Mouse (Mus musculus) erythroid progenitor cell, adult 5-6 weeks (primary cell): ENCODE data around the gene Dnajc8. TPM values are rescaled to one million over a fixed set of nuclear protein-coding genes. Genes with fewer than 3 reads are reported as not detected.

Experiments
- ATAC-seq: replicated peaks from 2 replicates; pipeline ENCODE4 v1.8.0; 2016; ENCODE audit warnings: moderate number of reproducible peaks, mild to moderate bottlenecking, moderate TSS enrichment, inconsistent platforms; ENCODE audit not compliant: poor library complexity, low FRiP score, severe bottlenecking
- total RNA-seq, 2 experiments: library from RNA; stranded (forward) in 1 of 2; stranded (reverse) in 1 of 2; fragments of 150-400 nt in 1 of 2; fragments of 186-747, 209-891 nt in 1 of 2; gene quantifications; 2 replicates each; pipeline versions ENCODE4 v1.2.3 to v1.2.4; 2015 to 2017; ENCODE audit warnings: low replicate concordance in 2 of 2

The Dnajc8 gene
- total RNA-seq (2015; ENCODE audit: low replicate concordance) (107 and 129 TPM in 2 replicates), total RNA-seq (2017; ENCODE audit: low replicate concordance) (248 and 264 TPM in 2 replicates)

- peak; percentile 54 for ATAC-seq
Observed at GRCm38 (mm10) chr4:132535406-132536121, at the start of gene Dnajc8. Gene Dnajc8, plus strand, starts transcription at chr4:132535550.

DNA sequence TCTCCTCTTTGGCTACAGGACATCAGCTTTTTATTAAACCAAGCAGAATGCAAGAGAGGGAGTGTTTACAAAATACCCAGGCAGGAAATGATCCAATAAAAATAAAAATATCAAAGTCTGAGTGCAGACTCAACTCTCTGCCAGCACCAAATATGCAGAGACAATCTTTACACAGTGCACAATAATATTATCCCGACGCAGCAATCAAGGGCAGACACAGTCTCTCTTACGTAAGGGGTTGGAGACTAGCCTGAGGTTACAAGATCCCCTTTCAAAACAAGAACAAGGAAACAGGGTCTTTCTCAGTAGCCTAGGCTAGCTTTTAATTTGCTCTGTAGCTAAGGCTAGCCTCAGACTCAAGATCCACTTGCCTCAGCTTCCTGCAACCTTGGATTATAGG, 46.8 kb upstream of the Dnajc8 start:
- ATAC-seq, result no peak

GRCm38 (mm10) chr4:132488976-132489375, 46.4 kb upstream of the Dnajc8 start:
- no peak for ATAC-seq

DNA sequence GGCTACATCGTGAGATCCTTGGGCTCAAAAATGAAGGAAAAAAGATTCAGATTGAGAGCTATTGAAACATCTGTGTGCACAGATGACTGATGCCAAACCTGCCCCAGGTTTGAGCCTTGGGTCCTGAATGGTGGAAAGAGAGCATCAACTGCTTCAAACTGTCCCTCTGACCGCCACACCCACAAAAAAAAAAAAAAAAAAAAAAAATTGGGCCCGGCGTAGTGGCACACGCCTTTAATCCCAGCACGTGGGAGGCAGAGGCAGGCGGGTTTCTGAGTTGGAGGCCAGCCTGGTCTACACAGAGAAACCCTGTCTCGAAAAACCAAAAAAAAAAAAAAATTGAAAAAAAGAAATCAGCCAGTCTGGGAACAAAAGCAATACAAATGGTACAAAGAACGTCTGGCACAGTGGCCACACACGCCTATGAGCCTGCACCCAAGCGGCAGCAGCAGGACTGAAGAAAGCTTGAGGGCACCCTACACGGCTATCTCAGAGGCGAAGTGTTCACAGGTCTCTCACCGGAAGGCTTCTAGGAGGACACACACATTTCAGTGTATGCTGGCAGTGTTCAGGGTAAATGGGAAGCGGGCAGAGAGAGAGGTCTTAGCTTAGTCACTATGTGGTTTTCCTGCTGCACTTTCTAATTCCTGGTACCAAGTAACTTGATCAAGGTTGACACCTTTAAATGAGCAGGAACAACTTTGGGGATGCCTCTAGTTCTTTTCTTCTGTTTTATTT, 44.9 kb upstream of the Dnajc8 start:
- no peak for ATAC-seq

GRCm38 (mm10) chr4:132491057-132491456, 44.3 kb upstream of the Dnajc8 start:
- no peak for ATAC-seq

DNA sequence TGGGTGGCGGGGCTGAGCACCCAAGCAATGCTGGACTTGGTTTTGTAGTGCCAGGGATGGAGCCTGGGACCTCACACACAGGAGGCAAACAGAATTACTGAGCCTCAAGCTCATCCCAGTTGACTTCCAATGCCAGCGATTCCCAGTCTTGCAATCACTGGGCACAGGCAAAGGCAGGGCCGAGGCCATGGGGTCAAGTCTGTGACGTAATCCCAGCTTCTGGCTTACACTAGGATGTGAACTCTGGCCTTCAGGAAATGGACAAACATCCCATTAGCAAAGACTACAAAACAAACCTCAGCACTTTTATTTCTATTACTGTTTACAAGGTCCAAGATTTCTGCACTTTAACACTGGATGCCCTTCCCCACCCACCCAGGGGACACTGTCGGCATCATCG, 43.6 kb upstream of the Dnajc8 start:
- no peak for ATAC-seq

- no peak for ATAC-seq
Observed at GRCm38 (mm10) chr4:132492178-132493060, 42.9 kb upstream of the Dnajc8 start.

DNA sequence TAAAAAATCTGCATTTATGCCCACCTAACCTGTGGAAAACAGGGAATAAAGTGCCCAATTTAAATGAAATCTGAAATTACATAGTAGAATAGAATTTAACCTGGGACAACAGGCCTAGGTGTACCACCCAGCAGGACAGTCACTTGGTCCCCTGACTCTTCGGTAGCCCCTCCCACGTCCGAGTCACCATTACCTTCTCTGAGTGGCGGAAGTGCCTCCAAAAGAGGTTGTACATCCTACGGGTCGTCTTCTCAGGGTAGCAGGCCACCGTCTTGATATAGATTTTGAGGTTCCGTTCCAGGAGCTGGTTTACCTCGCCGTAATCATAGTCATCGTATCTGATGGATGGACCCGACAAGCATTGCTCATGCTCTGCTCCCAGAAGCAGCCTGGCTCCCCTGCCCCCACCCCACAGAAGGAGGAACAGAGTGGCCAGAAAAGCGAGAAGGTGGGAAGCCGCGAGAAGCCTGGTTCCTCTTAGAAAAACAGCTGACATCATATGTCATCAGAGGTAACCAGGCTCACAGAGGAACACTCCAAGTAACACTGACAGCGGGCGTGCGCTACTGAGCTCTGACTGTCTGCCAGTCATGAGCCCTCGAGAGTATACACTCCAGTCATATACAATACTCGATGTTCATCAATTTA, 41.0 kb upstream of the Dnajc8 start:
- no peak for ATAC-seq

DNA sequence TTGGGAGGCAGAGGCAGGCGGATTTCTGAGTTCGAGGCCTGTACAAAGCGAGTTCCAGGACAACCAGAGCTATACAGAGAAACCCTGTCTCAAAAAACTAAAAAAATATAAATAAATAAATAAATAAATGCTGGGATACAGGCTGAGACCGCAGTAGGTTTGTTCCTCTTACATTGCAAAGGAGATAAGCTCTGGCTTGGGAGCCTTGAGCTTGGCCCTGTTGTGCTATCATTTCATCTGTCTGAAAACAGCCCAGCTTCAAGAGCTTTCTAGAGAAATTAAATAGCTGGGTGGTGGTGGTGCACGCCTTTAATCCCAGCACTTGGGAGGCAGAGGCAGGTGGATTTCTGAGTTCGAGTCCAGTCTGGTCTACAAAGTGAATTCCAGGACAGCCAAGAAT, 33.7 kb upstream of the Dnajc8 start:
- no peak for ATAC-seq

DNA sequence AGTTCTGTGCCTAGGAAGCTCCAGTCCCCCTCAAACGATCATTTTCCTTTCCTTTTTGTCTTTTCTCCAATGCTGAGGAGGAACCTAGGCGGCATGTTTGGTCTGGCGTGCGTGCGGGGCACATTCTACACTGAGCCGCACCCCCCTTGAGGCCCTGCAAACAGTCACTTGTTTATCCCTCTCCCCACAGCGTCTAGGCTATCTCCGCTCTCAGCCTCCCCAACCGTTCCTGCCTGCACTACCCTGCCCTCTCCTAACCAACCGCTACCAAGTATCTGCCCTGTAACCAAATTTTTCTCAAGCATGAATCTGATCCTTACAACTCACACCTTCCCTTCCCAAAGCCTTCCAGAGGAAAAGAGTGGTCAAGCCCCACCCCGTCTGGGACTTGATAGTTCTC, 32.0 kb upstream of the Dnajc8 start:
- ATAC-seq, result no peak; the same call in 1 of the 2 replicates

DNA sequence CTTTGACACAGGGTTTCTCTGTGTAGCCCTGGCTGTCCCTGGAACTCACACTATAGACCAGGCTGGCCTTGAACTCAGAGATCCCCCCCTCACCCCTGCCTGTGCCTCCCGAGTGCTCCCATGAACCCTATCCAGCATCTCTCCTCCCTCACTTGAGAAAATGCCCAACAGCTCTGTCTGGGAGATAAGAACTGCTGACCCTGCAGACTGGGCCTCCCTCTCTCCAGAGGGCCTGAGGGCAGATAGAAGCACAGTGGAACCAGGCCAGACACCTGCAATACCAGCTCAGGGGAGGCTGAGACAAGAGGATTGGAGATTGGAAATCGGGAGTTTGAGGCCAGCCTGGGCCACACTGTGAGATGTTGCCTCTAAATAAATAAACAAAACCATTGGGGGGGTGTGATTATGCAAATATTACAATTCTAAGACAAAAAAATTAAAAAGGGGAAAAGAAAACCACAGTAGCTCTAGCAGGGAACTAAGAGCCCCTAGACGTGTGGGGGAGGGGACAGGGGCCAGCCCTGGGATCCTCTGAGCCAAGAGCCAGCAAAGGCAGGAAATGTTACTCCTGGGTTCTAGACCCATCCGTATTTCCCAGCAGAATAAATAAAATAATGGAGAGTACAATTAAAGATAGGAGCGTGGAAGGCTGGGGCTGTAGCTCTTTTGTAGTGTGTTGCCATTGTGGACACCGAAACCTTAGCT, 30.2 kb upstream of the Dnajc8 start:
- 0 out of 2 replicates have a peak, but pooled peaks have one; percentile 7 for ATAC-seq

DNA sequence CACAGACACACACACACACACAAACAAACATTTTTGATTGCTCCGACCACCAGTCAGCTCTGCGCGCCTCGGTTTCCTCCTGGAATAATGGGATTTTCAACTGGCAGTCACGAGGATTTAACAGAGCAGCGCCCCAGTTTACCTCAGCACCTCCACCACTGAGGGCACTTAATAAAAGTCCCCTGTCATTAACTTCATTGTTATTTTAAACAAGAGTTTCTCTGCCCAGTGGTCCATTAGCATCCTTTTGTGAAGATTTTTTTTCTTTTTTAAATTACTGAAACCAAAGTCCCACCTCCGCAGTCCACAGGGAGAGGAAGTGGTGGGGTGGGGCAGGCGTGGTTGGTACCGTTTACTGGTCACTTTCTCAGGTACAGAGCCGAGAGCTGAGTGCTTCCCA, 29.6 kb upstream of the Dnajc8 start:
- ATAC-seq, result no peak

- ATAC-seq, result no peak
Observed at GRCm38 (mm10) chr4:132506250-132506649, 29.1 kb upstream of the Dnajc8 start.

DNA sequence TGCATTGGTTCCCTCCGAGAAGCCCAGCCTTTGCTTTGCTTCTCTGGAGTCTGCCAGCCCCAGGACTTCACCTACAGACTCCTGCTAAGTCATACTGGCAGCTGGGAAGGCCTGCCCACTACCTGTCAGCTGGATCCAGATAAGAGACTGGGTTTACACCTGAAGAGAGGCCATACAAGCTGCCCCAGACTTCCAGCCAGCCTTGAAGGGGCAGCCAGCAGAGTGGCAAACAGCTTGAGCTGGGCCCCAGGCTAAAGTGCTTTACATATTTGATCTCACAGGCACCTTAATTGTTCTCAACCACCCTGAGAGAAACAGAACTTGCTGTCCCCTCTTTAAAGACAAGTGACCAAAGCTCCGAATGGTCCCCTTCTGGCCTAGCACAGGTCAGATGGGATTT, 28.1 kb upstream of the Dnajc8 start:
- ATAC-seq, result no peak

GRCm38 (mm10) chr4:132509621-132510296, 25.6 kb upstream of the Dnajc8 start:
- ATAC-seq, result 0 out of 2 replicates have a peak, but pooled peaks have one; percentile 2

- ATAC-seq, result peak; percentile 84
Observed at GRCm38 (mm10) chr4:132510352-132510798, 25.0 kb upstream of the Dnajc8 start, which contains the start of gene Sesn2. Gene Sesn2, minus strand, starts transcription at chr4:132510501.

DNA sequence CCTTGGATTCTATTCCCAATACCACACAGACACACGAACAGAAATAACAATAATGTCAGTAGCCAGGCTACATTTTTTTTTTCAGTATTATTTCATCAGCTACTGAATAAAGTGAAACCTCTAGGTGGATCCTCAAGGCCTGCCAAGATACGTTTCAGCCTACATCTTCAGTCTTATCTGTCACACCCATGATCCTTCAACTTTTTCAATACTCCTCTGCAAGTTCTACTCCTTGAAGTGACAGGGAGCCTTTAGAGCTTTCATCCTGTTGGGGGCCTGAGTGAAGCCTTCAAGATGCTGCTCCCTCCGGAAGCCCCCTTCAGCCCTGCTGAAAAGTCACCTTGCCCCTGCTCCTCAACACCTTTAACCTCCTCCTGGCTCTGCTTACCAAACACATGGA, 23.3 kb upstream of the Dnajc8 start:
- ATAC-seq, result peak; percentile 39
